Comparison of ENCODE assay signal across 8 mouse cellular contexts in genomic region chr10:128743235-128743634, GRCm38 (mm10). TPM values are rescaled to one million over a fixed set of nuclear protein-coding genes. Genes with fewer than 3 reads are reported as not detected.
DNase-seq lines count a peak whose midpoint lies in the region; ATAC-seq and TF ChIP-seq lines count a peak whose summit lies in the region.

No protein-coding gene starts in this region.

- H3K36me3 ChIP-seq in E14TG2a.4 (ENCODE audit: insufficient read depth, low read length): no peaks in the 10 kb centered on the region
- no peaks in the 10 kb centered on the region for H3K36me3 ChIP-seq in heart, postnatal 0 days (replicated peaks; ENCODE audit: control insufficient read depth, insufficient read depth, low read length)
- H3K36me3 ChIP-seq in liver, postnatal 0 days (replicated peaks; ENCODE audit: insufficient read depth, low read length): no peaks in the 10 kb centered on the region
- H3K36me3 ChIP-seq in stomach, embryonic 14.5 days (ENCODE audit: control insufficient read depth, insufficient read depth, low read length): no peaks in the 10 kb centered on the region

- no peak for TF ChIP-seq EP300 in heart, postnatal 0 days (IDR thresholded peaks at IDR 0.05; ENCODE audit: low read depth)
- no peak for TF ChIP-seq EP300 in liver, postnatal 0 days (IDR thresholded peaks at IDR 0.05; ENCODE audit: low read depth)

- H3K9ac ChIP-seq in heart, postnatal 0 days (replicated peaks; ENCODE audit: low read depth, low read length): peak overlapping the region; percentile 71
- peak overlapping the region; percentile 71 for H3K9ac ChIP-seq in liver, postnatal 0 days (replicated peaks)
- H3K9ac ChIP-seq in stomach, embryonic 14.5 days (replicated peaks; ENCODE audit: low read depth, low read length): peak overlapping the region; percentile 57; the same call in 1 of the 2 replicates

- peak overlapping the region; percentile 82 for H3K27ac ChIP-seq in heart, postnatal 0 days (ENCODE audit: low read depth)
- H3K27ac ChIP-seq in liver, postnatal 0 days (ENCODE audit: low read depth): peak overlapping the region; percentile 68; the same call in 1 of the 2 replicates
- H3K27ac ChIP-seq in stomach, embryonic 14.5 days (ENCODE audit: low read length): no peak overlapping the region; the same call in 1 of the 2 replicates

- peaks cover 5% of the 10 kb centered on the region for H3K27me3 ChIP-seq in E14TG2a.4 (ENCODE audit: insufficient read depth, low read length)
- no peaks in the 10 kb centered on the region for H3K27me3 ChIP-seq in heart, postnatal 0 days (ENCODE audit: control insufficient read depth, insufficient read depth, low read length)
- peaks cover 6% of the 10 kb centered on the region; the same call in 1 of the 2 replicates for H3K27me3 ChIP-seq in liver, postnatal 0 days (ENCODE audit: insufficient read depth, low read length)
- no peaks in the 10 kb centered on the region for H3K27me3 ChIP-seq in stomach, embryonic 14.5 days (ENCODE audit: control insufficient read depth, insufficient read depth, low read length)

- TF ChIP-seq CTCF in E14TG2a.4 (conservative IDR thresholded peaks at IDR 0.05; ENCODE audit: low read length): no peak
- no peak for TF ChIP-seq CTCF in heart, postnatal 0 days (IDR thresholded peaks at IDR 0.05; ENCODE audit: low read depth)
- no peak for TF ChIP-seq CTCF in liver, postnatal 0 days (IDR thresholded peaks at IDR 0.05; ENCODE audit: low read depth)

- WGBS in heart, postnatal 0 days: 4% methylated on average over 7 of the region's 7 CpGs
- WGBS in liver, postnatal 0 days (ENCODE audit: insufficient replicate concordance): 3% methylated on average over 7 of the region's 7 CpGs
- 6% methylated on average over 7 of the region's 7 CpGs for WGBS in stomach, embryonic 14.5 days

- DNase-seq in B cell, adult 2 months: peak; percentile 18 to 23
- DNase-seq in heart, postnatal 0 days (ENCODE audit: low spot score): no peak
- DNase-seq in liver, postnatal 0 days: no peak
- no peak for DNase-seq in natural killer cell, adult 2 months (ENCODE audit: low spot score in 2 of 2)
- no peak for DNase-seq in ovary, postnatal 36 days (ENCODE audit: low spot score)

- peak overlapping the region; percentile 88 for H3K4me2 ChIP-seq in heart, postnatal 0 days (ENCODE audit: low read depth, low read length)
- H3K4me2 ChIP-seq in liver, postnatal 0 days (ENCODE audit: low read depth, low read length): peak overlapping the region; percentile 76
- peak overlapping the region; percentile 86 for H3K4me2 ChIP-seq in stomach, embryonic 14.5 days (replicated peaks; ENCODE audit: low read depth, low read length)

- H3K4me1 ChIP-seq in E14TG2a.4 (replicated peaks; ENCODE audit: low read depth, low read length): peaks cover 85% of the 10 kb centered on the region
- peaks cover 19% of the 10 kb centered on the region; the same call in 1 of the 2 replicates for H3K4me1 ChIP-seq in heart, postnatal 0 days (ENCODE audit: control insufficient read depth, insufficient read depth)
- H3K4me1 ChIP-seq in liver, postnatal 0 days (ENCODE audit: insufficient read depth): peaks cover 24% of the 10 kb centered on the region
- H3K4me1 ChIP-seq in stomach, embryonic 14.5 days (ENCODE audit: control insufficient read depth, insufficient read depth, low read length): peaks cover 18% of the 10 kb centered on the region

- ATAC-seq in heart, postnatal 0 days (ENCODE audit: insufficient read depth, low read depth): no peak
- no peak for ATAC-seq in liver, postnatal 0 days
- no peak for ATAC-seq in stomach, embryonic 14.5 days (ENCODE audit: insufficient number of reproducible peaks, insufficient read depth, low FRiP score, low read depth)
- no peak for ATAC-seq in activated CD4-positive, CD25-positive, alpha-beta regulatory T cell, adult 4 months

- no peaks in the 10 kb centered on the region for H3K9me3 ChIP-seq in E14TG2a.4 (ENCODE audit: low read length)
- no peaks in the 10 kb centered on the region for H3K9me3 ChIP-seq in heart, postnatal 0 days (replicated peaks; ENCODE audit: control insufficient read depth, low read length)
- H3K9me3 ChIP-seq in liver, postnatal 0 days (ENCODE audit: low read length): no peaks in the 10 kb centered on the region
- H3K9me3 ChIP-seq in stomach, embryonic 14.5 days (ENCODE audit: control insufficient read depth, low read depth, low read length): no peaks in the 10 kb centered on the region

- peak overlapping the region; percentile 88 for H3K4me3 ChIP-seq in E14TG2a.4 (replicated peaks; ENCODE audit: low read length)
- peak overlapping the region; percentile 68 for H3K4me3 ChIP-seq in heart, postnatal 0 days (ENCODE audit: low read depth, low read length)
- H3K4me3 ChIP-seq in liver, postnatal 0 days (ENCODE audit: low read depth, low read length): peak overlapping the region; percentile 60
- H3K4me3 ChIP-seq in stomach, embryonic 14.5 days (ENCODE audit: low read depth, low read length): peak overlapping the region; percentile 63

RNA-seq across cellular contexts. Expression of gene Dgka, which starts 1.4 kb away (rescaled TPM):
- 4.8 and 6.8 TPM in 2 replicates for total RNA-seq in heart, postnatal 0 days (2014; rRNA removed; ENCODE audit: low replicate concordance)
- 4.8 and 5.2 TPM in 2 replicates for polyA plus RNA-seq in heart, postnatal 0 days (2015; fragmentation: Nextera tagmentation; extraction: Ambion mirVana)
- 2.5 and 2.9 TPM in 2 replicates for polyA plus RNA-seq in liver, postnatal 0 days (2015; fragmentation: Nextera tagmentation; extraction: Ambion mirVana)
- polyA plus RNA-seq in stomach, embryonic 14.5 days (2014; fragmentation: Nextera tagmentation; extraction: Ambion mirVana): 17.5 and 17.9 TPM in 2 replicates
- 100 to 1,000 TPM; 269 to 295 TPM for polyA plus RNA-seq in activated CD4-positive, CD25-positive, alpha-beta regulatory T cell, adult 4 months (2017; shearing (Covaris generic))

RNA-seq across cellular contexts. Expression of gene Pym1, which starts 4.5 kb away (rescaled TPM):
- total RNA-seq in heart, postnatal 0 days (2014; rRNA removed; ENCODE audit: low replicate concordance): 37.1 and 49.2 TPM in 2 replicates
- polyA plus RNA-seq in heart, postnatal 0 days (2015; fragmentation: Nextera tagmentation; extraction: Ambion mirVana): 13.7 and 16.5 TPM in 2 replicates
- polyA plus RNA-seq in liver, postnatal 0 days (2015; fragmentation: Nextera tagmentation; extraction: Ambion mirVana): 14.9 and 17.8 TPM in 2 replicates
- 37.2 and 38.7 TPM in 2 replicates for polyA plus RNA-seq in stomach, embryonic 14.5 days (2014; fragmentation: Nextera tagmentation; extraction: Ambion mirVana)
- 10 to 100 TPM; 64.1 to 79.7 TPM for polyA plus RNA-seq in activated CD4-positive, CD25-positive, alpha-beta regulatory T cell, adult 4 months (2017; shearing (Covaris generic))

RNA-seq across cellular contexts. Expression of gene Cdk2, which starts 38.4 kb away (rescaled TPM):
- total RNA-seq in heart, postnatal 0 days (2014; rRNA removed; ENCODE audit: low replicate concordance): 71.8 and 74.7 TPM in 2 replicates
- 50.9 and 53.0 TPM in 2 replicates for polyA plus RNA-seq in heart, postnatal 0 days (2015; fragmentation: Nextera tagmentation; extraction: Ambion mirVana)
- 29.8 and 34.7 TPM in 2 replicates for polyA plus RNA-seq in liver, postnatal 0 days (2015; fragmentation: Nextera tagmentation; extraction: Ambion mirVana)
- polyA plus RNA-seq in stomach, embryonic 14.5 days (2014; fragmentation: Nextera tagmentation; extraction: Ambion mirVana): 90.3 and 92.1 TPM in 2 replicates
- polyA plus RNA-seq in activated CD4-positive, CD25-positive, alpha-beta regulatory T cell, adult 4 months (2017; shearing (Covaris generic)): 10 to 100 TPM; 24.0 to 29.2 TPM

RNA-seq across cellular contexts. Expression of gene Pmel, which starts 39.2 kb away (rescaled TPM):
- total RNA-seq in heart, postnatal 0 days (2014; rRNA removed; ENCODE audit: low replicate concordance): 7.7 and 23.2 TPM in 2 replicates
- polyA plus RNA-seq in heart, postnatal 0 days (2015; fragmentation: Nextera tagmentation; extraction: Ambion mirVana): 2.0 and 3.0 TPM in 2 replicates
- polyA plus RNA-seq in liver, postnatal 0 days (2015; fragmentation: Nextera tagmentation; extraction: Ambion mirVana): 0.46 and 0.69 TPM in 2 replicates
- polyA plus RNA-seq in stomach, embryonic 14.5 days (2014; fragmentation: Nextera tagmentation; extraction: Ambion mirVana): 1.7 and 2.3 TPM in 2 replicates
- 1 to 10 TPM; 2.6 to 5.7 TPM for polyA plus RNA-seq in activated CD4-positive, CD25-positive, alpha-beta regulatory T cell, adult 4 months (2017; shearing (Covaris generic))

RNA-seq across cellular contexts. Expression of gene Rab5b, which starts 47.2 kb away (rescaled TPM):
- 68.1 and 75.3 TPM in 2 replicates for total RNA-seq in heart, postnatal 0 days (2014; rRNA removed; ENCODE audit: low replicate concordance)
- polyA plus RNA-seq in heart, postnatal 0 days (2015; fragmentation: Nextera tagmentation; extraction: Ambion mirVana): 51.2 and 54.8 TPM in 2 replicates
- 23.0 and 26.2 TPM in 2 replicates for polyA plus RNA-seq in liver, postnatal 0 days (2015; fragmentation: Nextera tagmentation; extraction: Ambion mirVana)
- 65.9 and 70.7 TPM in 2 replicates for polyA plus RNA-seq in stomach, embryonic 14.5 days (2014; fragmentation: Nextera tagmentation; extraction: Ambion mirVana)
- polyA plus RNA-seq in activated CD4-positive, CD25-positive, alpha-beta regulatory T cell, adult 4 months (2017; shearing (Covaris generic)): 10 to 100 TPM; 50.7 to 59.5 TPM

Comparison
In these comparisons a context has a peak if more than half of its experiments do, and no peak if none do; other contexts are left out.
1. DNase-seq: peak in B cell, adult 2 months (2 of 2); none in heart, postnatal 0 days (single experiment), liver, postnatal 0 days (single experiment), natural killer cell, adult 2 months (0 of 2) and ovary, postnatal 36 days (single experiment).
2. RNA of gene Dgka, which starts 1.4 kb away (polyA plus RNA-seq): 269 to 295 TPM in activated CD4-positive, CD25-positive, alpha-beta regulatory T cell, adult 4 months; 17.5 to 17.9 TPM in stomach, embryonic 14.5 days, 4.8 to 5.2 TPM in heart, postnatal 0 days and 2.5 to 2.9 TPM in liver, postnatal 0 days; every median in the first group is over 10 times any median in the second.
3. Peak in every context shown above with its lines, with median percentiles within 50 percentile points of each other: H3K4me3 ChIP-seq, H3K4me2 ChIP-seq and H3K9ac ChIP-seq.